Mouse (Mus musculus): ENCODE results near the gene Ube2e2. TPM values are rescaled to one million over a fixed set of nuclear protein-coding genes. Genes with fewer than 3 reads are reported as not detected.
"Not testable (repeated sequence)": the region's sequence is repeated elsewhere in the genome, so short reads cannot be mapped to it uniquely, and the experiment has no call there.

Gene Ube2e2
- polyA plus RNA-seq, 1 experiment from 2014 or later: 2.6 TPM

GRCm38 (mm10) chr14:18773724-18774123 lies 120.3 kb downstream of the Ube2e2 start:
- Histone ChIP-seq H3K36me3 (ENCODE audit: inconsistent target) (no peaks in the 10 kb centered on the region), H3K27ac (no peak overlapping the region), H3K79me2 (ENCODE audit: inconsistent target) (no peaks in the 10 kb centered on the region), H3K4me3 (ENCODE audit: inconsistent target) (no peak overlapping the region)
- 64% methylated on average over 2 of the region's 2 CpGs for WGBS (ENCODE audit: missing documents)

- Histone ChIP-seq H3K4me3 (ENCODE audit: inconsistent target) (no peak overlapping the region), H3K79me2 (ENCODE audit: inconsistent target) (no peaks in the 10 kb centered on the region), H3K36me3 (ENCODE audit: inconsistent target) (no peaks in the 10 kb centered on the region), H3K27ac (no peak overlapping the region)
- 79% methylated on average over 6 of the region's 6 CpGs for WGBS (ENCODE audit: missing documents)
Measured at GRCm38 (mm10) chr14:18759601-18760356, 134.3 kb downstream of the Ube2e2 start.

GRCm38 (mm10) chr14:18758595-18759532 lies 135.2 kb downstream of the Ube2e2 start:
- Histone ChIP-seq H3K4me3 (ENCODE audit: inconsistent target) (no peak overlapping the region), H3K79me2 (ENCODE audit: inconsistent target) (no peaks in the 10 kb centered on the region), H3K36me3 (ENCODE audit: inconsistent target) (no peaks in the 10 kb centered on the region), H3K27ac (no peak overlapping the region)
- WGBS (ENCODE audit: missing documents): 88% methylated on average over 2 of the region's 2 CpGs

- 100% methylated on average over 2 of the region's 2 CpGs for WGBS (ENCODE audit: missing documents)
- H3K27ac ChIP-seq: no peak overlapping the region
- no peak overlapping the region for H3K4me3 ChIP-seq (ENCODE audit: inconsistent target)
- no peaks in the 10 kb centered on the region for H3K79me2 ChIP-seq (ENCODE audit: inconsistent target)
- no peaks in the 10 kb centered on the region for H3K36me3 ChIP-seq (ENCODE audit: inconsistent target)
Measured at GRCm38 (mm10) chr14:18758003-18758402, 136.1 kb downstream of the Ube2e2 start.

GRCm38 (mm10) chr14:18755410-18755809 lies 138.7 kb downstream of the Ube2e2 start:
- H3K36me3 ChIP-seq (ENCODE audit: inconsistent target): no peaks in the 10 kb centered on the region
- H3K27ac ChIP-seq: no peak overlapping the region
- no peak overlapping the region for H3K4me3 ChIP-seq (ENCODE audit: inconsistent target)
- no peaks in the 10 kb centered on the region for H3K79me2 ChIP-seq (ENCODE audit: inconsistent target)
- WGBS (ENCODE audit: missing documents): 86% methylated on average over 1 of the region's 1 CpGs

GRCm38 (mm10) chr14:18754595-18754994 lies 139.5 kb downstream of the Ube2e2 start:
- no peaks in the 10 kb centered on the region for H3K79me2 ChIP-seq (ENCODE audit: inconsistent target)
- H3K4me3 ChIP-seq (ENCODE audit: inconsistent target): no peak overlapping the region
- H3K27ac ChIP-seq: no peak overlapping the region
- H3K36me3 ChIP-seq (ENCODE audit: inconsistent target): no peaks in the 10 kb centered on the region
- 90% methylated on average over 2 of the region's 2 CpGs for WGBS (ENCODE audit: missing documents)

- WGBS (ENCODE audit: missing documents): 68% methylated on average over 2 of the region's 2 CpGs
- H3K79me2 ChIP-seq (ENCODE audit: inconsistent target): no peaks in the 10 kb centered on the region
- no peak overlapping the region for H3K27ac ChIP-seq
Measured at GRCm38 (mm10) chr14:18754001-18754400, 140.1 kb downstream of the Ube2e2 start.

GRCm38 (mm10) chr14:18731154-18731553 lies 162.9 kb downstream of the Ube2e2 start:
- no peaks in the 10 kb centered on the region for H3K79me2 ChIP-seq (ENCODE audit: inconsistent target)
- no peak overlapping the region for H3K4me3 ChIP-seq (ENCODE audit: inconsistent target)
- no peaks in the 10 kb centered on the region for H3K36me3 ChIP-seq (ENCODE audit: inconsistent target)
- H3K27ac ChIP-seq: no peak overlapping the region
- WGBS (ENCODE audit: missing documents): 31% methylated on average over 4 of the region's 4 CpGs

More at GRCm38 (mm10) chr14:18754001-18754400, 140.1 kb downstream of the Ube2e2 start:
- H3K36me3 ChIP-seq (ENCODE audit: inconsistent target): no peaks in the 10 kb centered on the region
- no peak overlapping the region for H3K4me3 ChIP-seq (ENCODE audit: inconsistent target)

- Histone ChIP-seq H3K4me3 (ENCODE audit: inconsistent target) (no peak overlapping the region), H3K79me2 (ENCODE audit: inconsistent target) (no peaks in the 10 kb centered on the region), H3K27ac (no peak overlapping the region), H3K36me3 (ENCODE audit: inconsistent target) (no peaks in the 10 kb centered on the region)
- 80% methylated on average over 2 of the region's 2 CpGs for WGBS (ENCODE audit: missing documents)
Measured at GRCm38 (mm10) chr14:18720601-18721591, 173.2 kb downstream of the Ube2e2 start.

- H3K79me2 ChIP-seq (ENCODE audit: inconsistent target): no peaks in the 10 kb centered on the region
- H3K36me3 ChIP-seq (ENCODE audit: inconsistent target): no peaks in the 10 kb centered on the region
- no peak overlapping the region for H3K4me3 ChIP-seq (ENCODE audit: inconsistent target)
- no peak overlapping the region for H3K27ac ChIP-seq
- WGBS (ENCODE audit: missing documents): 93% methylated on average over 1 of the region's 1 CpGs
Measured at GRCm38 (mm10) chr14:18716970-18717369, 177.1 kb downstream of the Ube2e2 start.

GRCm38 (mm10) chr14:18715529-18715928 lies 178.5 kb downstream of the Ube2e2 start:
- Histone ChIP-seq H3K27ac (no peak overlapping the region), H3K79me2 (ENCODE audit: inconsistent target) (no peaks in the 10 kb centered on the region), H3K36me3 (ENCODE audit: inconsistent target) (no peaks in the 10 kb centered on the region), H3K4me3 (ENCODE audit: inconsistent target) (no peak overlapping the region)
- 100% methylated on average over 1 of the region's 1 CpGs for whole genome bisulfite sequencing (ENCODE audit: missing documents)

GRCm38 (mm10) chr14:18697662-18698225 lies 196.3 kb downstream of the Ube2e2 start:
- no peak overlapping the region for H3K27ac ChIP-seq
- H3K79me2 ChIP-seq (ENCODE audit: inconsistent target): no peaks in the 10 kb centered on the region
- H3K4me3 ChIP-seq (ENCODE audit: inconsistent target): no peak overlapping the region
- whole genome bisulfite sequencing (ENCODE audit: missing documents): 83% methylated on average over 4 of the region's 4 CpGs
- H3K36me3 ChIP-seq (ENCODE audit: inconsistent target): no peaks in the 10 kb centered on the region

GRCm38 (mm10) chr14:18696418-18696817 lies 197.6 kb downstream of the Ube2e2 start:
- not testable (repeated sequence) for H3K79me2 ChIP-seq (ENCODE audit: inconsistent target); H3K27ac ChIP-seq; H3K36me3 ChIP-seq (ENCODE audit: inconsistent target); H3K4me3 ChIP-seq (ENCODE audit: inconsistent target)
